Mouse (Mus musculus) intestine, postnatal 0 days (tissue): ENCODE measurements around the gene B3galt5. TPM values are rescaled to one million over a fixed set of nuclear protein-coding genes. Genes with fewer than 3 reads are reported as not detected.

Experiments
- ATAC-seq: fragments of 200-750 bp; cut with Nextera tagmentation; 2 replicates; pipeline ENCODE4 v1.8.0; 2017; ENCODE audit warnings: mild to moderate bottlenecking, moderate TSS enrichment, moderate library complexity
- H3K27ac ChIP-seq: fragments of 300-500 bp; sonication (generic); 2 replicates; pipeline ENCODE4 v1.5.1; 2014; ENCODE audit warnings: mild to moderate bottlenecking, low read depth, low read length, moderate library complexity
- H3K27me3 ChIP-seq: fragments of 300-500 bp; sonication (generic); replicated peaks from 2 replicates; pipeline ENCODE4 v1.6.1; 2014; ENCODE audit warnings: low read length, mixed read lengths; ENCODE audit not compliant: control insufficient read depth, insufficient read depth
- H3K36me3 ChIP-seq: fragments of 300-500 bp; sonication (generic); 2 replicates; pipeline ENCODE4 v1.6.1; 2014; ENCODE audit warnings: mild to moderate bottlenecking, moderate library complexity; ENCODE audit not compliant: control insufficient read depth, insufficient read depth
- H3K4me1 ChIP-seq: fragments of 300-500 bp; sonication (generic); replicated peaks from 2 replicates; pipeline ENCODE4 v1.6.1; 2014; ENCODE audit warnings: antibody characterized with exemption, low read length, mixed read lengths; ENCODE audit not compliant: control insufficient read depth, insufficient read depth
- H3K4me2 ChIP-seq: fragments of 300-500 bp; sonication (generic); replicated peaks from 2 replicates; pipeline ENCODE4 v1.6.1; 2014; ENCODE audit warnings: low read depth, mild to moderate bottlenecking, moderate library complexity
- H3K4me3 ChIP-seq: fragments of 300-500 bp; sonication (generic); 2 replicates; pipeline ENCODE4 v1.5.1; 2014; ENCODE audit warnings: low read depth, low read length
- H3K9ac ChIP-seq: fragments of 300-500 bp; sonication (generic); 2 replicates; pipeline ENCODE4 v1.6.1; 2014; ENCODE audit warnings: mild to moderate bottlenecking, low read depth, low read length
- H3K9me3 ChIP-seq: fragments of 300-500 bp; sonication (generic); 2 replicates; pipeline ENCODE4 v1.6.1; 2016; ENCODE audit warnings: mixed run types; ENCODE audit not compliant: control insufficient read depth
- CTCF ChIP-seq: sonication (generic); IDR thresholded peaks from 2 replicates; pipeline ENCODE4 v1.5.1; 2016; ENCODE audit warnings: low read depth, mild to moderate bottlenecking, control low read depth, antibody characterized with exemption, moderate library complexity
- WGBS: fragments of 180-500 bp; shearing (Covaris S2); extraction: QIAGEN DNeasy Blood & Tissue Kit; methylation state at CpG from one replicate; pipeline ENCODE4 v1.1.7; 2014; 5-methylcytosine and 5-hydroxymethylcytosine counted together
- polyA plus RNA-seq: library from polyadenylated mRNA; unstranded; fragments of >200 nt; fragmentation: Nextera tagmentation; extraction: Ambion mirVana; gene quantifications from 2 replicates; pipeline ENCODE4 v1.2.1, GENCODE M21; 2015

The B3galt5 gene
- polyA plus RNA-seq: 0.41 and 0.46 TPM in 2 replicates

- H3K27me3 ChIP-seq: no peaks in the 10 kb centered on the region
- ATAC-seq: no peak
- no peaks in the 10 kb centered on the region for H3K4me1 ChIP-seq
- 79% methylated on average over 17 of the region's 17 CpGs for WGBS
- no peak within 1 kb of the TSS for H3K4me3 ChIP-seq
- H3K4me2 ChIP-seq: no peak within 1 kb of the TSS
- no peak within 1 kb of the TSS for H3K27ac ChIP-seq
- no peaks in the 10 kb centered on the region for H3K36me3 ChIP-seq
- H3K9ac ChIP-seq: no peak within 1 kb of the TSS
- TF ChIP-seq CTCF: no peak
- H3K9me3 ChIP-seq: no peaks in the 10 kb centered on the region
These were observed at the start of gene B3galt5 for GRCm38 (mm10) chr16:96235366-96235970. Gene B3galt5, plus strand, starts transcription at chr16:96235801.

- Histone ChIP-seq H3K4me3 (no peak overlapping the region), H3K4me2 (no peak overlapping the region), H3K27me3 (peaks cover 8% of the 10 kb centered on the region; the same call in 1 of the 2 replicates), H3K36me3 (no peaks in the 10 kb centered on the region; the same call in 1 of the 2 replicates), H3K9ac (no peak overlapping the region), H3K4me1 (0 out of 2 replicates have a peak, but pooled peaks cover 4% of the 10 kb centered on the region), H3K27ac (no peak overlapping the region), H3K9me3 (no peaks in the 10 kb centered on the region)
- no peak for TF ChIP-seq CTCF
- WGBS: 90% methylated on average over 5 of the region's 5 CpGs
- ATAC-seq: no peak
These were observed 48.0 kb upstream of the B3galt5 start for GRCm38 (mm10) chr16:96187619-96188018.

GRCm38 (mm10) chr16:96191531-96192506 is 43.8 kb upstream of the B3galt5 start, which contains the start of gene Lca5l:
Gene Lca5l, minus strand, starts transcription at chr16:96192271.
- H3K4me3 ChIP-seq: peak within 1 kb of the TSS; percentile 88
- H3K9me3 ChIP-seq: no peaks in the 10 kb centered on the region
- peaks cover 8% of the 10 kb centered on the region; the same call in 1 of the 2 replicates for H3K27me3 ChIP-seq
- peak; percentile 98 for ATAC-seq
- H3K9ac ChIP-seq: peak within 1 kb of the TSS; percentile 41; the same call in 1 of the 2 replicates
- peak within 1 kb of the TSS; percentile 100 for H3K4me2 ChIP-seq
- H3K27ac ChIP-seq: no peak within 1 kb of the TSS
- under 1% methylated on average over 77 of the region's 77 CpGs for WGBS
- H3K4me1 ChIP-seq: 0 out of 2 replicates have a peak, but pooled peaks cover 4% of the 10 kb centered on the region
- H3K36me3 ChIP-seq: no peaks in the 10 kb centered on the region
- no peak for TF ChIP-seq CTCF

GRCm38 (mm10) chr16:96199913-96200701 is 35.5 kb upstream of the B3galt5 start, which contains the start of gene Sh3bgr:
Gene Sh3bgr, plus strand, starts transcription at chr16:96200450.
- no peaks in the 10 kb centered on the region for H3K4me1 ChIP-seq
- peak; percentile 81 for ATAC-seq
- peak within 1 kb of the TSS; percentile 66 for H3K4me2 ChIP-seq
- WGBS: 5% methylated on average over 20 of the region's 20 CpGs
- no peaks in the 10 kb centered on the region for H3K9me3 ChIP-seq
- H3K4me3 ChIP-seq: peak within 1 kb of the TSS; percentile 20
- no peak for TF ChIP-seq CTCF
- H3K27me3 ChIP-seq: no peaks in the 10 kb centered on the region; the same call in 1 of the 2 replicates
- no peak within 1 kb of the TSS for H3K9ac ChIP-seq
- H3K36me3 ChIP-seq: no peaks in the 10 kb centered on the region
- H3K27ac ChIP-seq: no peak within 1 kb of the TSS

DNA sequence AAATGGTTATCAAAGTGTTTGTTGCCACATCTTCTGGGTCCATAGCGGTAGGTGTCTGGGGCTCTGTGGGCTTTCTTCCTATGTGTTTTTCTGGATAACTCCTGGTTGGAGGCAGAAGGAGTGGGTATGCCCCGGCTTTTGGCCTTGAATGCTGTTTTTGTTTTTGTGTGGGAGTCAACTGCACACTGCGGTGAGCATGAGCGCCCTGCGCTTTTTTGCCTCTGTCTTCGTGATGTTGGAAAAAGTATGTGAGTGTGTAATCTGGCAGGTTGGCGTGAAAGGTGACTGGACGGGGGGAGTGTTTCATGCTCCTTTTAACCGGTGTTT is 34.9 kb upstream of the B3galt5 start:
- Histone ChIP-seq H3K4me1 (no peaks in the 10 kb centered on the region), H3K4me3 (no peak overlapping the region), H3K9ac (no peak overlapping the region), H3K4me2 (peak overlapping the region; percentile 66), H3K36me3 (no peaks in the 10 kb centered on the region), H3K27me3 (no peaks in the 10 kb centered on the region; the same call in 1 of the 2 replicates), H3K9me3 (no peaks in the 10 kb centered on the region), H3K27ac (no peak overlapping the region)
- WGBS: 39% methylated on average over 9 of the region's 9 CpGs
- no peak for TF ChIP-seq CTCF
- no peak for ATAC-seq
